Mouse (Mus musculus): ENCODE measurements around the gene Casp8. TPM values are rescaled to one million over a fixed set of nuclear protein-coding genes. Genes with fewer than 3 reads are reported as not detected.
"Not testable (repeated sequence)": the region's sequence is repeated elsewhere in the genome, so short reads cannot be mapped to it uniquely, and the experiment has no call there.

The Casp8 gene
- polyA plus RNA-seq (2014; fragmentation: Nextera tagmentation; extraction: Ambion mirVana): 15.5 and 16.3 TPM in 2 replicates

- Histone ChIP-seq H3K9me3 (replicated peaks; ENCODE audit: control insufficient read depth, low read length) (no peaks in the 10 kb centered on the region), H3K9ac (replicated peaks; ENCODE audit: low read length) (peak within 1 kb of the TSS; percentile 76), H3K4me2 (ENCODE audit: low read depth, low read length) (peak within 1 kb of the TSS; percentile 74), H3K27ac (replicated peaks; ENCODE audit: low read depth, low read length) (no peak within 1 kb of the TSS), H3K36me3 (replicated peaks; ENCODE audit: control insufficient read depth, insufficient read depth, low read depth, low read length) (no peaks in the 10 kb centered on the region), H3K4me1 (ENCODE audit: control insufficient read depth, insufficient read depth, low read length) (no peaks in the 10 kb centered on the region), H3K4me3 (ENCODE audit: low read depth, low read length) (peak within 1 kb of the TSS; percentile 45), H3K27me3 (ENCODE audit: control insufficient read depth, insufficient read depth, low read length) (no peaks in the 10 kb centered on the region)
- DNase-seq (ENCODE audit: low spot score): peak; percentile 61
- under 1% methylated on average over 42 of the region's 42 CpGs for WGBS
- ATAC-seq (replicated peaks; ENCODE audit: insufficient number of reproducible peaks, low FRiP score, low TSS enrichment, low read depth): peak; percentile 56; the same call in 1 of the 2 replicates
These were observed at the start of gene Casp8 for GRCm38 (mm10) chr1:58795291-58796058. Gene Casp8 (plus strand): TSS chr1:58795374.

- Histone ChIP-seq H3K9me3 (replicated peaks; ENCODE audit: control insufficient read depth, low read length) (no peaks in the 10 kb centered on the region), H3K27ac (replicated peaks; ENCODE audit: low read depth, low read length) (no peak overlapping the region), H3K36me3 (replicated peaks; ENCODE audit: control insufficient read depth, insufficient read depth, low read depth, low read length) (no peaks in the 10 kb centered on the region; the same call in 1 of the 2 replicates), H3K27me3 (ENCODE audit: control insufficient read depth, insufficient read depth, low read length) (no peaks in the 10 kb centered on the region), H3K4me1 (ENCODE audit: control insufficient read depth, insufficient read depth, low read length) (no peaks in the 10 kb centered on the region), H3K9ac (replicated peaks; ENCODE audit: low read length) (no peak overlapping the region), H3K4me2 (ENCODE audit: low read depth, low read length) (no peak overlapping the region), H3K4me3 (ENCODE audit: low read depth, low read length) (no peak overlapping the region)
- DNase-seq (ENCODE audit: low spot score): peak; percentile 44
- 72% methylated on average over 9 of the region's 9 CpGs for WGBS
- no peak for ATAC-seq (replicated peaks; ENCODE audit: insufficient number of reproducible peaks, low FRiP score, low TSS enrichment, low read depth)
These were observed 48.3 kb upstream of the Casp8 start for GRCm38 (mm10) chr1:58746880-58747279.

- Histone ChIP-seq H3K4me3 (ENCODE audit: low read depth, low read length) (no peak overlapping the region), H3K9me3 (replicated peaks; ENCODE audit: control insufficient read depth, low read length) (no peaks in the 10 kb centered on the region), H3K27ac (replicated peaks; ENCODE audit: low read depth, low read length) (no peak overlapping the region), H3K27me3 (ENCODE audit: control insufficient read depth, insufficient read depth, low read length) (no peaks in the 10 kb centered on the region), H3K4me2 (ENCODE audit: low read depth, low read length) (no peak overlapping the region), H3K9ac (replicated peaks; ENCODE audit: low read length) (no peak overlapping the region), H3K4me1 (ENCODE audit: control insufficient read depth, insufficient read depth, low read length) (no peaks in the 10 kb centered on the region), H3K36me3 (replicated peaks; ENCODE audit: control insufficient read depth, insufficient read depth, low read depth, low read length) (no peaks in the 10 kb centered on the region; the same call in 1 of the 2 replicates)
- ATAC-seq (replicated peaks; ENCODE audit: insufficient number of reproducible peaks, low FRiP score, low TSS enrichment, low read depth) (no peak), DNase-seq (ENCODE audit: low spot score) (no peak)
- 96% methylated on average over 3 of the region's 3 CpGs for WGBS
These were observed 35.7 kb upstream of the Casp8 start for GRCm38 (mm10) chr1:58759451-58759850.

GRCm38 (mm10) chr1:58760581-58760980, 34.6 kb upstream of the Casp8 start:
- Histone ChIP-seq H3K27ac (replicated peaks; ENCODE audit: low read depth, low read length) (no peak overlapping the region), H3K4me3 (ENCODE audit: low read depth, low read length) (no peak overlapping the region), H3K4me2 (ENCODE audit: low read depth, low read length) (no peak overlapping the region), H3K4me1 (ENCODE audit: control insufficient read depth, insufficient read depth, low read length) (no peaks in the 10 kb centered on the region), H3K27me3 (ENCODE audit: control insufficient read depth, insufficient read depth, low read length) (no peaks in the 10 kb centered on the region), H3K9me3 (replicated peaks; ENCODE audit: control insufficient read depth, low read length) (no peaks in the 10 kb centered on the region), H3K9ac (replicated peaks; ENCODE audit: low read length) (no peak overlapping the region), H3K36me3 (replicated peaks; ENCODE audit: control insufficient read depth, insufficient read depth, low read depth, low read length) (no peaks in the 10 kb centered on the region)
- no peak for DNase-seq (ENCODE audit: low spot score)
- ATAC-seq (replicated peaks; ENCODE audit: insufficient number of reproducible peaks, low FRiP score, low TSS enrichment, low read depth): no peak
- WGBS: 81% methylated on average over 1 of the region's 1 CpGs

GRCm38 (mm10) chr1:58761391-58762275, 33.5 kb upstream of the Casp8 start:
- not testable (repeated sequence) for H3K4me3 ChIP-seq (ENCODE audit: low read depth, low read length); H3K9me3 ChIP-seq (replicated peaks; ENCODE audit: control insufficient read depth, low read length); H3K4me2 ChIP-seq (ENCODE audit: low read depth, low read length); H3K27me3 ChIP-seq (ENCODE audit: control insufficient read depth, insufficient read depth, low read length); H3K4me1 ChIP-seq (ENCODE audit: control insufficient read depth, insufficient read depth, low read length); H3K27ac ChIP-seq (replicated peaks; ENCODE audit: low read depth, low read length); H3K36me3 ChIP-seq (replicated peaks; ENCODE audit: control insufficient read depth, insufficient read depth, low read depth, low read length); H3K9ac ChIP-seq (replicated peaks; ENCODE audit: low read length)
- 0 out of 2 replicates have a peak, but pooled peaks have one; percentile 34 for ATAC-seq (replicated peaks; ENCODE audit: insufficient number of reproducible peaks, low FRiP score, low TSS enrichment, low read depth)
- peak; percentile 7 for DNase-seq (ENCODE audit: low spot score)
- WGBS: 68% methylated on average over 5 of the region's 5 CpGs

GRCm38 (mm10) chr1:58762576-58762975, 32.6 kb upstream of the Casp8 start:
- no peaks in the 10 kb centered on the region for H3K27me3 ChIP-seq (ENCODE audit: control insufficient read depth, insufficient read depth, low read length)
- 73% methylated on average over 5 of the region's 5 CpGs for WGBS
- H3K4me3 ChIP-seq (ENCODE audit: low read depth, low read length): no peak overlapping the region
- no peak overlapping the region for H3K9ac ChIP-seq (replicated peaks; ENCODE audit: low read length)
- H3K4me1 ChIP-seq (ENCODE audit: control insufficient read depth, insufficient read depth, low read length): no peaks in the 10 kb centered on the region
- ATAC-seq (replicated peaks; ENCODE audit: insufficient number of reproducible peaks, low FRiP score, low TSS enrichment, low read depth) (no peak), DNase-seq (ENCODE audit: low spot score) (no peak)
- H3K36me3 ChIP-seq (replicated peaks; ENCODE audit: control insufficient read depth, insufficient read depth, low read depth, low read length): no peaks in the 10 kb centered on the region
- H3K4me2 ChIP-seq (ENCODE audit: low read depth, low read length): no peak overlapping the region
- no peaks in the 10 kb centered on the region for H3K9me3 ChIP-seq (replicated peaks; ENCODE audit: control insufficient read depth, low read length)
- H3K27ac ChIP-seq (replicated peaks; ENCODE audit: low read depth, low read length): no peak overlapping the region

GRCm38 (mm10) chr1:58766446-58766845, 28.7 kb upstream of the Casp8 start:
- H3K4me2 ChIP-seq (ENCODE audit: low read depth, low read length); H3K9me3 ChIP-seq (replicated peaks; ENCODE audit: control insufficient read depth, low read length); H3K27me3 ChIP-seq (ENCODE audit: control insufficient read depth, insufficient read depth, low read length); H3K27ac ChIP-seq (replicated peaks; ENCODE audit: low read depth, low read length); H3K9ac ChIP-seq (replicated peaks; ENCODE audit: low read length); DNase-seq (ENCODE audit: low spot score); ATAC-seq (replicated peaks; ENCODE audit: insufficient number of reproducible peaks, low FRiP score, low TSS enrichment, low read depth); H3K4me1 ChIP-seq (ENCODE audit: control insufficient read depth, insufficient read depth, low read length); H3K4me3 ChIP-seq (ENCODE audit: low read depth, low read length); H3K36me3 ChIP-seq (replicated peaks; ENCODE audit: control insufficient read depth, insufficient read depth, low read depth, low read length): not testable (repeated sequence)
- WGBS: 84% methylated on average over 4 of the region's 4 CpGs

- ATAC-seq (replicated peaks; ENCODE audit: insufficient number of reproducible peaks, low FRiP score, low TSS enrichment, low read depth) (no peak), DNase-seq (ENCODE audit: low spot score) (no peak)
- H3K9me3 ChIP-seq (replicated peaks; ENCODE audit: control insufficient read depth, low read length): no peaks in the 10 kb centered on the region
- H3K27me3 ChIP-seq (ENCODE audit: control insufficient read depth, insufficient read depth, low read length): no peaks in the 10 kb centered on the region
- no peaks in the 10 kb centered on the region for H3K4me1 ChIP-seq (ENCODE audit: control insufficient read depth, insufficient read depth, low read length)
- H3K36me3 ChIP-seq (replicated peaks; ENCODE audit: control insufficient read depth, insufficient read depth, low read depth, low read length): no peaks in the 10 kb centered on the region
- no peak overlapping the region for H3K9ac ChIP-seq (replicated peaks; ENCODE audit: low read length)
- no peak overlapping the region for H3K4me2 ChIP-seq (ENCODE audit: low read depth, low read length)
- H3K27ac ChIP-seq (replicated peaks; ENCODE audit: low read depth, low read length): no peak overlapping the region
- no peak overlapping the region for H3K4me3 ChIP-seq (ENCODE audit: low read depth, low read length)
These were observed 26.0 kb upstream of the Casp8 start for GRCm38 (mm10) chr1:58769136-58769535.
